ENCODE assay signal across 8 mouse cellular contexts in the genomic region with DNA sequence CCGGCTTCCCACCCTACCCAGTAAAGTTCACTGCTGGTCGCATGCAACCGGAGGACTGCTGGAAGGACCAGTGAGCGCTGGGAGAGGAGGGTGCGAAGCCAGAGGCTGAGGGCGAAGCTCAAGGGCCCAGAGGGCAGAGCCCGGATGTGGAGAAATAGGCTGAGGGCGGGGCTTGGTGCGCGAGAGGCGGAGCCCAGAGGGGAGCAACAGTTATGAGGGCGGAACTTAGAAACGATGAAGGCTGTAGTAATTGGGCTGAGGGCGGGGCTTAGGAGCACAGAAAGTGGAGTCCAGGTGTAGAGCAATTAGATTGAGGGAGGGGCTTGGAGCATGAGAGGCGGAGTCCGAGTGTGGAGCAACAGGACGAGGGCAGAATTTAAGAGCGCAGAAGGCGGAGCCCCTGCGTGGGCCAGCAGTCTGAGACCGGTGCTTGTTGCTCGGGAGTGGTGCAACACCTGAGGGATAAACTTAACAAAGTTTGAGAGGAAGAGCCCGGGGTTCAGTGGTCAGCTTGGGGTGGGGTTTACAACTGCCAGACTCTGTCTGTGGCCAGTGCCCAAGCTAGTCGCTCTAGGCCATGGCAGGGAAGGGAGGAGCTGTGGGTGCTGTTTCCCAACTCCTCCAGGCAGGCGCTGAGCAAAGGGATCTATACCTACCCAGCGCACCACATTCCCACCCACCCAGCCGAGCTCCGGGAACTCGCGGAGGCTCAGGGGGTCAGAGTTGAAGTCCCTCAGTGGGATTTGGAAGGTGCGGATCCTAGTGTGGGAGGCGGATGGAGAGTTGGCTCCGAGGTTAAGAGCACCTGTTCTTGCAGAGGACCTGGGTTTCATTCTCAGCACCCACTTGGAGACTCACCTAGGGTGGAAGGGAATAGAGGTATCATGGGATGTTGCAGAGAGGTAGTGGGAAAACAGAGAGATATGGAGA.
DNase-seq lines count a peak whose midpoint lies in the region; ATAC-seq and TF ChIP-seq lines count a peak whose summit lies in the region.

No protein-coding gene starts in this region.

- TF ChIP-seq CTCF in kidney, adult 2 months (conservative IDR thresholded peaks at IDR 0.05; ENCODE audit: insufficient read depth, insufficient read length, low read depth, low read length): no peak
- TF ChIP-seq CTCF in lung, embryonic 14.5 days (IDR thresholded peaks at IDR 0.05; ENCODE audit: low read depth): no peak

- H3K4me1 ChIP-seq in embryonic facial prominence, embryonic 10.5 days: no peaks in the 10 kb centered on the region
- no peaks in the 10 kb centered on the region for H3K4me1 ChIP-seq in kidney, adult 2 months (ENCODE audit: control insufficient read depth, insufficient read depth, low read length)
- no peaks in the 10 kb centered on the region for H3K4me1 ChIP-seq in lung, embryonic 14.5 days (ENCODE audit: insufficient read depth)
- no peaks in the 10 kb centered on the region for H3K4me1 ChIP-seq in neural tube, embryonic 14.5 days (ENCODE audit: control insufficient read depth, insufficient read depth, low read length)

- DNase-seq in CD8-positive naive resting alpha-beta T cell, adult 2 months (ENCODE audit: low read depth in 2 of 2, low spot score in 2 of 2): peak; percentile 19 to 39
- peak; percentile 71 for DNase-seq in adrenal gland, postnatal 25 days
- DNase-seq in embryonic facial prominence, embryonic 10.5 days (ENCODE audit: low spot score): peak; percentile 38
- DNase-seq in heart, adult 9 months (ENCODE audit: low spot score in 2 of 2): peak; percentile 52 to 72
- DNase-seq in kidney, adult 2 months: peak; percentile 54
- DNase-seq in lung, embryonic 14.5 days: peak; percentile 55
- DNase-seq in thymus, postnatal 4 days: peak; percentile 43

- WGBS in embryonic facial prominence, embryonic 10.5 days: 44% methylated on average over 33 of the region's 33 CpGs
- WGBS in kidney, adult 2 months: 47% methylated on average over 33 of the region's 33 CpGs
- 40% methylated on average over 33 of the region's 33 CpGs for WGBS in lung, embryonic 14.5 days
- 44% methylated on average over 33 of the region's 33 CpGs for WGBS in neural tube, embryonic 14.5 days

- H3K36me3 ChIP-seq in embryonic facial prominence, embryonic 10.5 days (replicated peaks): no peaks in the 10 kb centered on the region
- H3K36me3 ChIP-seq in kidney, adult 2 months (ENCODE audit: control insufficient read depth, insufficient read depth, low read length): no peaks in the 10 kb centered on the region
- H3K36me3 ChIP-seq in lung, embryonic 14.5 days (ENCODE audit: insufficient read depth): no peaks in the 10 kb centered on the region
- no peaks in the 10 kb centered on the region for H3K36me3 ChIP-seq in neural tube, embryonic 14.5 days (ENCODE audit: control insufficient read depth, insufficient read depth, low read length)

- peak overlapping the region; percentile 36 for H3K4me3 ChIP-seq in embryonic facial prominence, embryonic 10.5 days
- H3K4me3 ChIP-seq in kidney, adult 2 months (ENCODE audit: insufficient read depth, low read depth, low read length): no peak overlapping the region
- H3K4me3 ChIP-seq in lung, embryonic 14.5 days (ENCODE audit: low read depth, low read length): peak overlapping the region; percentile 1; the same call in 1 of the 2 replicates
- H3K4me3 ChIP-seq in neural tube, embryonic 14.5 days (ENCODE audit: low read depth, low read length): peak overlapping the region; percentile 0; the same call in 1 of the 2 replicates

- H3K9me3 ChIP-seq in embryonic facial prominence, embryonic 10.5 days: peaks cover 38% of the 10 kb centered on the region
- H3K9me3 ChIP-seq in lung, embryonic 14.5 days (ENCODE audit: low read depth, low read length): peaks cover 16% of the 10 kb centered on the region; the same call in 1 of the 2 replicates
- H3K9me3 ChIP-seq in neural tube, embryonic 14.5 days (ENCODE audit: control insufficient read depth, low read length): peaks cover 13% of the 10 kb centered on the region

- peak overlapping the region; percentile 27 for H3K4me2 ChIP-seq in lung, embryonic 14.5 days
- H3K4me2 ChIP-seq in neural tube, embryonic 14.5 days (ENCODE audit: low read depth, low read length): peak overlapping the region; percentile 0

- 0 out of 2 replicates have a peak, but pooled peaks cover 4% of the 10 kb centered on the region for H3K27me3 ChIP-seq in embryonic facial prominence, embryonic 10.5 days (replicated peaks; ENCODE audit: low read depth, poor library complexity, severe bottlenecking)
- H3K27me3 ChIP-seq in kidney, adult 2 months (replicated peaks; ENCODE audit: control insufficient read depth, insufficient read depth, low read length): no peaks in the 10 kb centered on the region
- no peaks in the 10 kb centered on the region for H3K27me3 ChIP-seq in lung, embryonic 14.5 days (ENCODE audit: insufficient read depth, low read length)
- no peaks in the 10 kb centered on the region for H3K27me3 ChIP-seq in neural tube, embryonic 14.5 days (ENCODE audit: control insufficient read depth, insufficient read depth, low read length)

- no peak overlapping the region for H3K27ac ChIP-seq in embryonic facial prominence, embryonic 10.5 days (replicated peaks)
- H3K27ac ChIP-seq in kidney, adult 2 months (ENCODE audit: insufficient read depth, low read depth, low read length): no peak overlapping the region
- no peak overlapping the region for H3K27ac ChIP-seq in lung, embryonic 14.5 days (ENCODE audit: low read depth)
- no peak overlapping the region for H3K27ac ChIP-seq in neural tube, embryonic 14.5 days (ENCODE audit: low read depth, low read length)

- H3K9ac ChIP-seq in lung, embryonic 14.5 days: no peak overlapping the region
- H3K9ac ChIP-seq in neural tube, embryonic 14.5 days (replicated peaks; ENCODE audit: low read depth, low read length): no peak overlapping the region

- peak; percentile 86 for ATAC-seq in lung, embryonic 14.5 days (ENCODE audit: insufficient read depth)
- peak; percentile 86 for ATAC-seq in neural tube, embryonic 14.5 days (ENCODE audit: low read depth)

- TF ChIP-seq POLR2A in kidney, adult 2 months (IDR thresholded peaks at IDR 0.05; ENCODE audit: low read depth, low read length): no peak
